Mouse (Mus musculus): Measurements from ENCODE around the gene Nuf2.
A peak's percentile ranks its signal among the peaks of the same experiment; 100 is the strongest.
"Not testable (repeated sequence)": the region's sequence is repeated elsewhere in the genome, so short reads cannot be mapped to it uniquely, and the experiment has no call there.

Gene Nuf2

GRCm38 (mm10) chr1:169530876-169531701 is at the start of gene Nuf2:
Gene Nuf2 (minus strand): TSS chr1:169531464.
- ATAC-seq (ENCODE audit: insufficient number of reproducible peaks, low FRiP score, low TSS enrichment), result peak; percentile 98

- ATAC-seq (ENCODE audit: insufficient number of reproducible peaks, low FRiP score, low TSS enrichment), result no peak
Measured at GRCm38 (mm10) chr1:169579572-169579971, 48.3 kb upstream of the Nuf2 start.

DNA sequence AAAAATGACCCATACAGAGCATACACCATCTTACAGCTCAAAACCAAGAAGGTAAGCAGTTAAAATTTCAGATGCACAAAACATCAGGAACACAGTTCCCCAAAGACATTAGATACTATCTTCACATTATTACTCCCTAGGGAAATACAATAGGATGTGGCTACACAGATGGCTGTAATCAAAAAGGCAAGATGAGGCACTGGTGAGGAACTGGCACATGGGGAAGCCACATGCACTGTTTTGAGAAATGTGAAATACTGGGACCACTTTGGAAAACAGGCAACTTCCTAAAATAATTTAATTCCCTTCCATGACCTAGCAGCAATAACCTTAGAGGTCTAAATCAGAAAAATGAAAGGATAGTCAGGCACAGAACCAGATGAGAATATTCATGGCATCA is 42.9 kb upstream of the Nuf2 start:
- ATAC-seq (ENCODE audit: insufficient number of reproducible peaks, low FRiP score, low TSS enrichment), result no peak

GRCm38 (mm10) chr1:169555621-169556020 is 24.4 kb upstream of the Nuf2 start:
- ATAC-seq (ENCODE audit: insufficient number of reproducible peaks, low FRiP score, low TSS enrichment), result no peak

GRCm38 (mm10) chr1:169555019-169555418 is 23.8 kb upstream of the Nuf2 start:
- ATAC-seq (ENCODE audit: insufficient number of reproducible peaks, low FRiP score, low TSS enrichment), result no peak

- ATAC-seq (ENCODE audit: insufficient number of reproducible peaks, low FRiP score, low TSS enrichment), result no peak
Measured at GRCm38 (mm10) chr1:169553446-169553845, 22.2 kb upstream of the Nuf2 start.

DNA sequence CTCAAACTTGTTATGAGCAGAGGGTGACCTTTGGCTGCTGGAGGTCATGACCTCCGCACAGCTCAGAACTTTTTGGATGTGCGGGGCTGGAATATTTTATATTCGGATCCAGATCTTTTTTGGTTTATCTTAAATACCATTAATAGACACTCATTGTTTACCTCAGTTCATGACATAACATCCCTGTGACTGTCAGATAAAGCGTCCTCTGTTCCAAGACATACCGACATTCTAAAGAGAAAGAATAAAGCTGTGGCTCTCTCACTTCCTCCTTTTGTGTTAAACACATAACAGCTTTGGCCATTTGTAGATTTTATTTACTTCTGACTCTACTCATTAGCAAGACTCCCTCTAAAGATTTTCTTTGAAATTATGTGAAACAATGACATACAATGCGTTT is 9.2 kb upstream of the Nuf2 start:
- ATAC-seq (ENCODE audit: insufficient number of reproducible peaks, low FRiP score, low TSS enrichment), result no peak

- ATAC-seq (ENCODE audit: insufficient number of reproducible peaks, low FRiP score, low TSS enrichment), result peak; percentile 36
Measured at GRCm38 (mm10) chr1:169531702-169532535, 655 bp upstream of the Nuf2 start.

DNA sequence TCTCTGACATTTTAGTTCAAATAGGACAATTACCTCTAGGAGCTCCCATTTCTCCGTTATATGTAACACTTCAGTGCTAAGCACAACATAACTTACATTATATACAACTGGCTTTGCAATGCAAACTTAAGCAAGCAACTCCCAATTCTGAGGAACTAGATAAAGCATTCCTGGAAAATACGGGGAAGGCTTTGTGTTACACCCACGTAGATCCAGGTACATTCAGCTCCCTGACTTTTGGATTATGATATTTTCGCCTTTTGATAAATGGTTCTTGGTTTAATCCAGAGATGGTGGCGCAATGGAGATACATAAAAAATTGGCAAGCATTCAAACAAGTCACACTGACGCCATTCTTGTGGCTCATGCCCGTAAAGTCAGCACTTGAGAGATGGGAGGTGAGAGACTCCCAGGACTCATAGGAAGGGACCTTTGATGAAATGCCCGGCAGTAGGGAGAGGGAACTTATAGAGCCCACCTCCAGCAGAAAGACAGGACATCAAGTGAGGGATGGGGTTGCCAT is 1.2 kb downstream of the Nuf2 start:
- ATAC-seq (ENCODE audit: insufficient number of reproducible peaks, low FRiP score, low TSS enrichment), result no peak

DNA sequence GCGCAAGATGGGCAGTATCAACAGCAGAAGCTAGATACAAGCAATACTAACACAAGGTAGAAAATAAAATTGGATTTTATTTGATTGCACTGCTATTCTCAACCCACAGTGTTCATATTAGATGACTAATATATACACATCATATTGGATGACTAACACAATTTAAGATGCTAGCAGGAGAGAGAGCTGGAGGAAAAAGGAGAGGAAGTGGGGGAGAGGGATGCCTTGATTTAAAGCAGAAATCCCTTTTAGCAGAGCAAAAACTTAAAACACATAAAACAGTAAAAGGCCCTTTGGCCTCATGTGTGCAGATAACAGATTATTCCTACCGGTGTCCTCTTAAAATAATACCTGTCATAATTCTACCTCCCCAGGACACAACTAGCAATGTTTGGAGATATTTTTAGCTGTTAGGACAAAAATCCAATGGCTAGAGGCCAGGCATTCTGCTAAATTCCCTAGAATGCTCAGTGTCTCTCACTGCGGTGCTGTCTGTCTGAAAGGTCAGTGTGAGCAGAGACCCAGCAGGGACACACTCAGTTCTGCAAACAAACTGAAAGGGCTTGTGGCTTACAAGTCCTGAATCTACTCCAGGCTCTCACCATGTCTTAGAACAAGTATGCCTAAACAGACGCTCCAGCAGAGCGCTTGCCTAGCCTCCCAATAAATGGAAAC is 5.1 kb downstream of the Nuf2 start:
- ATAC-seq (ENCODE audit: insufficient number of reproducible peaks, low FRiP score, low TSS enrichment), result no peak

DNA sequence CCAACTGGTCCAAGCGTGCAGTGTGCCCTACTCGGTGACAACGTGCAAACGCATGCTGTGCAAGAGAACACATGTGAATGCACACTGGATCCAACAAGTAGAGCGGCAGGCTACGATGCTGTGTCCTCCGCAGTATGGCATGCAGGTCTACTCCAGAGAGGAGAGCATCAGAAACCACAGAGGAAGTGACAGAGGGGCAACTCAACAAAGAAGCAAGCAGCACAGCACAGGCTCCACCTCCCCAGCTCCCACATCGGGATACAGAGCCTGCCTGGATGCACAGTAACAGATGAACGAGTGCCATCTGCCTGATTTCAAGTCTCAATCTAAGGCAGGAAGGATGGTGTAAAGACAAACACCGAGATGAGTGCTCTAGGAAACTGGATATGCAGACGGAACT is 11.9 kb downstream of the Nuf2 start:
- no peak for ATAC-seq (ENCODE audit: insufficient number of reproducible peaks, low FRiP score, low TSS enrichment)

DNA sequence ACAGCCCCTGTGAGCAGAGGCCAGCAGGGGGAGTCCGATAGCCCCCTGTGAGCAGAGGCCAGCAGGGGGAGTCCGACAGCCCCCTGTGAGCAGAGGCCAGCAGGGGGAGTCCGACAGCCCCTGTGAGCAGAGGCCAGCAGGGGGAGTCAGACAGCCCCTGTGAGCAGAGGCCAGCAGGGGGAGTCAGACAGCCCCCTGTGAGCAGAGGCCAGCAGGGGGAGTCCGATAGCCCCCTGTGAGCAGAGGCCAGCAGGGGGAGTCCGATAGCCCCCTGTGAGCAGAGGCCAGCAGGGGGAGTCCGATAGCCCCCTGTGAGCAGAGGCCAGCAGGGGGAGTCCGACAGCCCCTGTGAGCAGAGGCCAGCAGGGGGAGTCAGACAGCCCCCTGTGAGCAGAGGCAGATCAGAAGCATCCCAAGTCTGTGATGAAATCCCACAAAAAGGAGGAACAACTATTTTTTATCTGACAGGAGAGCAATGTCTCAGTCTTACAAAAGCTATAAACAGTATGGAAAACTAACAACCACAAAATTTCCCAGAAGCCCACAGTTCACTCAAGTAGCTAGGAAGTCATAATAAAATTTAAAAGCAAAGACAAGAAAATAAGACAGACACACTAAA is 13.3 kb downstream of the Nuf2 start:
- ATAC-seq (ENCODE audit: insufficient number of reproducible peaks, low FRiP score, low TSS enrichment), result not testable (repeated sequence)

DNA sequence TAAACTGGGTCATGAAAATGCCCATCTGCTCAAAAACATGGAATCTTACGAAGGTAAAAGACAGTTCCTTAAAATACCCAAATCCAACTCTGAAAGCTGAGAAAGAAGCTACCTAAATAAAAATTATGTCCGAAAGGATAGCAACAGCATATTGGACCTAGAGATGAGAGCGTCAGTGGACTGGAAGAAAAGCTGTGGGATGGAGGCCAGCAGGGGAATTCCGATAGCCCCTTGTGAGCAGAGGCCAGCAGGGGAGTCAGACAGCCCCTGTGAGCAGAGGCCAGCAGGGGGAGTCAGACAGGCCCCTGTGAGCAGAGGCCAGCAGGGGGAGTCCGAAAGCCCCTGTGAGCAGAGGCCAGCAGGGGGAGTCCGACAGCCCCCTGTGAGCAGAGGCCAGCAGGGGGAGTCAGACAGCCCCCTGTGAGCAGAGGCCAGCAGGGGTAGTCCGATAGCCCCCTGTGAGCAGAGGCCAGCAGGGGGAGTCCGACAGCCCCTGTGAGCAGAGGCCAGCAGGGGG is 13.8 kb downstream of the Nuf2 start:
- no peak for ATAC-seq (ENCODE audit: insufficient number of reproducible peaks, low FRiP score, low TSS enrichment)

- no peak for ATAC-seq (ENCODE audit: insufficient number of reproducible peaks, low FRiP score, low TSS enrichment)
Measured at GRCm38 (mm10) chr1:169506354-169506753, 24.9 kb downstream of the Nuf2 start.

- ATAC-seq (ENCODE audit: insufficient number of reproducible peaks, low FRiP score, low TSS enrichment), result no peak
Measured at GRCm38 (mm10) chr1:169502876-169503275, 28.4 kb downstream of the Nuf2 start.

GRCm38 (mm10) chr1:169495621-169496020 is 35.6 kb downstream of the Nuf2 start:
- ATAC-seq (ENCODE audit: insufficient number of reproducible peaks, low FRiP score, low TSS enrichment), result peak; percentile 75

DNA sequence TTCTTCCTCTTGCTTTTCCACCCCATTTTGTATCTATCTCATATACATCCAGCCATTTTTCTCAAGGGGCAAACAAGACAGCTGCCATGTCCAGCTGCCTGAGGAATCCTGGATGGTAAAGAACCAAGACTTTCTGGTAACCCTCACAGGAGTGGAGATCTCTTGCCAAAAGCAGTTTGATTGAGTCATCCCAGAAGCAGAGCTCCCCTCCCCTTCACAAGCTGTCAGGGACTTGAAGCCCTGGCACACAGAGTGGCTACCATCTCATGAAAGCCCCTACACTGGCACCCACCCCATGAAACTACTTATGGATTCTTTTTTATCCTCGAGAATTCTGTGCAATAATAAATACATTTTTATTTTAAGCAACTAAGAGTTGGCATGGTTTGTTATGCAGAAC is 39.7 kb downstream of the Nuf2 start:
- no peak for ATAC-seq (ENCODE audit: insufficient number of reproducible peaks, low FRiP score, low TSS enrichment)

DNA sequence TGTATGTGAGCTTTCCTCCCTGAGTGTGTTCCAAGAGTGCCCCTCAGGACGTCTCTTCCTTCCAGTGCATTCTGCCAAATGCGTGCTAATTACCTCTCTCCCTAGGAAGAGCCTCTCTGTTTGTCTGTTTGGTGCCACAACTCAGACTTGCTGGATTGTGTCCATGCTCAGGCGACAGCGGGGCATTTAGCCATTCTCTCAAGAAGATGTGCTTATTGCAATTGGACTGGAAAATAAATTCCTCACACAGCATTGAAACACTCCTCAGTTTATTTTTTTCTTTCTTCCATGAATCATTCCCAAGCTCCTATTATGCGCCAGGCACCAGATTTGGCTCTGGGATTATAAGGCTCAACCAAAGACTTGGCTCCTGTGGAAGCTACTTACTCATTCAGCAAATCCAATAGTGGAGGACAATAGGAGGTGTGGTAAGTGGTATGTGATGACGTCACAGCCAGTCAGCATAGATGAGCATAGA is 45.8 kb downstream of the Nuf2 start:
- ATAC-seq (ENCODE audit: insufficient number of reproducible peaks, low FRiP score, low TSS enrichment), result no peak

- ATAC-seq (ENCODE audit: insufficient number of reproducible peaks, low FRiP score, low TSS enrichment), result no peak
Measured at GRCm38 (mm10) chr1:169484565-169484964, 46.7 kb downstream of the Nuf2 start.
